Mouse (Mus musculus) midbrain, embryonic 16.5 days (tissue): Measurements from ENCODE around the gene Tmcc3. TPM values are rescaled to one million over a fixed set of nuclear protein-coding genes. Genes with fewer than 3 reads are reported as not detected.

Source experiments
- ATAC-seq: fragments of 200-750 bp; cut with Nextera tagmentation; 2 replicates; pipeline ENCODE4 v1.8.0; 2017; ENCODE audit warnings: moderate TSS enrichment
- H3K27ac ChIP-seq: fragments of 300-500 bp; sonication (generic); 2 replicates; pipeline ENCODE4 v1.5.1; 2014; ENCODE audit warnings: mild to moderate bottlenecking, low read length, mixed read lengths
- H3K27me3 ChIP-seq: fragments of 300-500 bp; sonication (generic); 2 replicates; pipeline ENCODE4 v1.6.1; 2014; ENCODE audit warnings: low read depth, low read length, mixed read lengths; ENCODE audit not compliant: control insufficient read depth, insufficient read depth
- H3K36me3 ChIP-seq: fragments of 300-500 bp; sonication (generic); 2 replicates; pipeline ENCODE4 v1.6.1; 2014; ENCODE audit warnings: mild to moderate bottlenecking, low read length, moderate library complexity, mixed read lengths; ENCODE audit not compliant: control insufficient read depth, insufficient read depth
- H3K4me1 ChIP-seq: fragments of 300-500 bp; sonication (generic); 2 replicates; pipeline ENCODE4 v1.6.1; 2014; ENCODE audit warnings: mild to moderate bottlenecking, low read length, mixed read lengths; ENCODE audit not compliant: control insufficient read depth, insufficient read depth
- H3K4me2 ChIP-seq: fragments of 300-500 bp; sonication (generic); 2 replicates; pipeline ENCODE4 v1.6.1; 2014; ENCODE audit warnings: mild to moderate bottlenecking, low read length, mixed read lengths
- H3K4me3 ChIP-seq: fragments of 300-500 bp; sonication (generic); 2 replicates; pipeline ENCODE4 v1.5.1; 2014; ENCODE audit warnings: low read depth, mild to moderate bottlenecking, low read length, moderate library complexity, mixed read lengths
- H3K9ac ChIP-seq: fragments of 300-500 bp; sonication (generic); 2 replicates; pipeline ENCODE4 v1.6.1; 2014; ENCODE audit warnings: low read depth, low read length, mixed read lengths
- H3K9me3 ChIP-seq: fragments of 300-500 bp; sonication (generic); replicated peaks from 2 replicates; pipeline ENCODE4 v1.6.1; 2014; ENCODE audit warnings: mild to moderate bottlenecking, low read length, mixed read lengths; ENCODE audit not compliant: control insufficient read depth, poor library complexity, severe bottlenecking
- WGBS: fragments of 180-500 bp; shearing (Covaris S2); extraction: QIAGEN DNeasy Blood & Tissue Kit; methylation state at CpG from one replicate; pipeline ENCODE4 v1.1.7; 2014; 5-methylcytosine and 5-hydroxymethylcytosine counted together
- polyA plus RNA-seq: library from polyadenylated mRNA; unstranded; fragments of >200 nt; fragmentation: Nextera tagmentation; extraction: Ambion mirVana; gene quantifications from 2 replicates; pipeline ENCODE4 v1.2.1, GENCODE M21; 2015

The Tmcc3 gene
- polyA plus RNA-seq = 16.4 and 16.8 TPM in 2 replicates

GRCm38 (mm10) chr10:94311511-94312006, at the start of gene Tmcc3:
Gene Tmcc3 (plus strand): TSS chr10:94311949.
- 0 out of 2 replicates have a peak, but pooled peaks have one; percentile 47 for ATAC-seq
- Histone ChIP-seq H3K9ac (peak within 1 kb of the TSS; percentile 65), H3K27me3 (no peaks in the 10 kb centered on the region), H3K4me1 (peaks cover 13% of the 10 kb centered on the region), H3K4me2 (peak within 1 kb of the TSS; percentile 78), H3K9me3 (peaks cover 4% of the 10 kb centered on the region; the same call in 1 of the 2 replicates), H3K4me3 (peak within 1 kb of the TSS; percentile 43), H3K27ac (peak within 1 kb of the TSS; percentile 3; the same call in 1 of the 2 replicates), H3K36me3 (no peaks in the 10 kb centered on the region)
- 2% methylated on average over 19 of the region's 19 CpGs for WGBS

- H3K4me3 ChIP-seq = no peak overlapping the region
- no peaks in the 10 kb centered on the region for H3K9me3 ChIP-seq
- no peak for ATAC-seq
- H3K4me1 ChIP-seq = no peaks in the 10 kb centered on the region
- H3K36me3 ChIP-seq = no peaks in the 10 kb centered on the region
- H3K9ac ChIP-seq = no peak overlapping the region
- H3K4me2 ChIP-seq = no peak overlapping the region
- H3K27ac ChIP-seq = no peak overlapping the region
- H3K27me3 ChIP-seq = no peaks in the 10 kb centered on the region
- 92% methylated on average over 13 of the region's 13 CpGs for WGBS
These were observed 49.1 kb upstream of the Tmcc3 start for GRCm38 (mm10) chr10:94262646-94263045.

GRCm38 (mm10) chr10:94263211-94263610, 48.5 kb upstream of the Tmcc3 start:
- WGBS = 70% methylated on average over 3 of the region's 3 CpGs
- H3K9me3 ChIP-seq = no peaks in the 10 kb centered on the region
- H3K4me1 ChIP-seq = no peaks in the 10 kb centered on the region
- H3K27ac ChIP-seq = no peak overlapping the region
- no peak for ATAC-seq
- no peak overlapping the region for H3K4me2 ChIP-seq
- H3K9ac ChIP-seq = no peak overlapping the region
- H3K27me3 ChIP-seq = no peaks in the 10 kb centered on the region
- H3K4me3 ChIP-seq = no peak overlapping the region
- H3K36me3 ChIP-seq = no peaks in the 10 kb centered on the region

GRCm38 (mm10) chr10:94265656-94266542, 45.9 kb upstream of the Tmcc3 start:
- H3K9ac ChIP-seq = no peak overlapping the region
- H3K4me3 ChIP-seq = no peak overlapping the region
- 52% methylated on average over 17 of the region's 17 CpGs for WGBS
- ATAC-seq = peak; percentile 3; the same call in 1 of the 2 replicates
- H3K27me3 ChIP-seq = no peaks in the 10 kb centered on the region
- no peaks in the 10 kb centered on the region for H3K4me1 ChIP-seq
- H3K36me3 ChIP-seq = no peaks in the 10 kb centered on the region
- H3K27ac ChIP-seq = no peak overlapping the region; the same call in 1 of the 2 replicates
- no peaks in the 10 kb centered on the region for H3K9me3 ChIP-seq
- H3K4me2 ChIP-seq = no peak overlapping the region

- Histone ChIP-seq H3K9ac (no peak overlapping the region), H3K27me3 (no peaks in the 10 kb centered on the region), H3K4me1 (peaks cover 10% of the 10 kb centered on the region), H3K4me2 (no peak overlapping the region), H3K27ac (no peak overlapping the region), H3K9me3 (no peaks in the 10 kb centered on the region), H3K36me3 (no peaks in the 10 kb centered on the region), H3K4me3 (no peak overlapping the region)
- ATAC-seq = no peak
- WGBS = 33% methylated on average over 3 of the region's 3 CpGs
These were observed 36.4 kb upstream of the Tmcc3 start for GRCm38 (mm10) chr10:94275321-94275720.

- 58% methylated on average over 2 of the region's 2 CpGs for WGBS
- ATAC-seq = no peak
These were observed 35.2 kb upstream of the Tmcc3 start for GRCm38 (mm10) chr10:94276511-94276910.

GRCm38 (mm10) chr10:94282179-94282578, 29.6 kb upstream of the Tmcc3 start:
- no peak for ATAC-seq
- Histone ChIP-seq H3K9me3 (no peaks in the 10 kb centered on the region), H3K9ac (no peak overlapping the region), H3K4me2 (no peak overlapping the region), H3K4me1 (peaks cover 7% of the 10 kb centered on the region; the same call in 1 of the 2 replicates), H3K27me3 (no peaks in the 10 kb centered on the region), H3K4me3 (no peak overlapping the region), H3K36me3 (no peaks in the 10 kb centered on the region), H3K27ac (no peak overlapping the region)
- 80% methylated on average over 8 of the region's 8 CpGs for WGBS

More at GRCm38 (mm10) chr10:94276511-94276910, 35.2 kb upstream of the Tmcc3 start:
- no peak overlapping the region for H3K4me3 ChIP-seq
- no peaks in the 10 kb centered on the region for H3K27me3 ChIP-seq
- no peak overlapping the region for H3K4me2 ChIP-seq
- H3K27ac ChIP-seq = no peak overlapping the region
- H3K4me1 ChIP-seq = peaks cover 7% of the 10 kb centered on the region; the same call in 1 of the 2 replicates
- H3K9me3 ChIP-seq = no peaks in the 10 kb centered on the region
- no peak overlapping the region for H3K9ac ChIP-seq
- H3K36me3 ChIP-seq = no peaks in the 10 kb centered on the region

GRCm38 (mm10) chr10:94282797-94283196, 29.0 kb upstream of the Tmcc3 start:
- no peak for ATAC-seq
- WGBS = 86% methylated on average over 7 of the region's 7 CpGs

GRCm38 (mm10) chr10:94294437-94294836, 17.3 kb upstream of the Tmcc3 start:
- Histone ChIP-seq H3K36me3 (no peaks in the 10 kb centered on the region), H3K4me3 (no peak overlapping the region), H3K9me3 (no peaks in the 10 kb centered on the region), H3K4me1 (peaks cover 14% of the 10 kb centered on the region), H3K27ac (peak overlapping the region; percentile 68), H3K9ac (0 out of 2 replicates have a peak overlapping the region, but pooled peaks have one; percentile 14), H3K4me2 (no peak overlapping the region), H3K27me3 (no peaks in the 10 kb centered on the region)
- ATAC-seq = 0 out of 2 replicates have a peak, but pooled peaks have one; percentile 30
- WGBS = 66% methylated on average over 5 of the region's 5 CpGs

More at GRCm38 (mm10) chr10:94282797-94283196, 29.0 kb upstream of the Tmcc3 start:
- H3K9me3 ChIP-seq = no peaks in the 10 kb centered on the region
- no peak overlapping the region for H3K9ac ChIP-seq
- peaks cover 7% of the 10 kb centered on the region; the same call in 1 of the 2 replicates for H3K4me1 ChIP-seq
- H3K27me3 ChIP-seq = no peaks in the 10 kb centered on the region
- no peak overlapping the region for H3K4me2 ChIP-seq
- no peak overlapping the region for H3K4me3 ChIP-seq
- no peaks in the 10 kb centered on the region for H3K36me3 ChIP-seq
- H3K27ac ChIP-seq = no peak overlapping the region
